In the genomic region with DNA sequence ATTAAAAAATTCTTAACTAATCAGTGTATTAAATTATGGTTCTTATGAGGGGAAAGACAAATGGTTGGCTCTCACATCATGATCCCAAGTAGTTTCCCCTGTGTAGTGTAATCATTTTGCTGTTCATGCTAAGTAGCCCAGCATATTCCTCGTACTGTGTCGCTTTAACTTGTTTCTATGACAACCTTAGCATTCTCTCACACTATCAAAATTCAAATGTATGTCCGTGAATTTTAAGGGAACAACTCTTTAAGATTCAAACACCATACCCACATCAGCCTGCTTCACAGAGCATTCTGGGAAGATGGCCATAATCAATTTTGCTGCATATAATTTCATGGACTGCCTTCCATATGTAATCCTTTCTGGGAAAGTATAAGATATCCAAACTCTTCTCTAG, we compare ENCODE assay signal across 16 mouse cellular contexts.
"Had no signal": no experiment of that assay in that cellular context is flagged by ENCODE, and none has a peak within 500 bp of the region (broad histone marks: within the 10 kb centered on the region; RNA-seq: fewer than 3 reads in every experiment).

No protein-coding gene starts in this region.

- H3K9ac ChIP-seq: kidney, embryonic 15.5 days; liver, embryonic 13.5 days; midbrain, embryonic 13.5 days; neural tube, embryonic 13.5 days had no signal

- H3K36me3 ChIP-seq: kidney, embryonic 15.5 days; liver, embryonic 13.5 days had no signal

- H3K9me3 ChIP-seq: kidney, embryonic 15.5 days; liver, embryonic 13.5 days; midbrain, embryonic 13.5 days; neural tube, embryonic 13.5 days had no signal

- DNase-seq: kidney, adult 8-10 months; kidney, postnatal 10 days; kidney, postnatal 36 days; layer of hippocampus, postnatal 36 days; liver, embryonic 13.5 days; lung, adult 2 months; retina, postnatal 1 day; thymus, adult 18-20 months; thymus, postnatal 14 days; thymus, postnatal 4 days had no signal

- H3K4me2 ChIP-seq: kidney, embryonic 15.5 days; liver, embryonic 13.5 days; midbrain, embryonic 13.5 days; neural tube, embryonic 13.5 days had no signal

- H3K4me3 ChIP-seq: kidney, embryonic 15.5 days; left cerebral cortex, adult 2 months; liver, embryonic 13.5 days; midbrain, embryonic 13.5 days; myocyte; neural tube, embryonic 13.5 days had no signal

- H3K27ac ChIP-seq: kidney, embryonic 15.5 days; left cerebral cortex, adult 2 months; liver, embryonic 13.5 days; macrophage; midbrain, embryonic 13.5 days; neural tube, embryonic 13.5 days had no signal

- ATAC-seq: midbrain, embryonic 13.5 days had no signal

- H3K4me1 ChIP-seq: liver, embryonic 13.5 days had no signal

- H3K27me3 ChIP-seq: kidney, embryonic 15.5 days; liver, embryonic 13.5 days; midbrain, embryonic 13.5 days; neural tube, embryonic 13.5 days had no signal
